Mouse (Mus musculus) heart, adult 9 months (tissue): ENCODE measurements around the gene Pot1b.

ENCODE experiments used
- DNase-seq, 2 experiments: peaks; one replicate each; pipeline ENCODE4 v3.0.0; 2022; ENCODE audit warnings: low spot score in 2 of 2

Pot1b gene

GRCm38 (mm10) chr17:55711984-55712811 is at the start of gene Pot1b:
TSS of gene Pot1b (minus strand) at chr17:55712628.
- DNase-seq, result peak; percentile 94 to 97

GRCm38 (mm10) chr17:55751170-55751569 is 38.7 kb upstream of the Pot1b start:
- no peak for DNase-seq

- peak in 1 of 2 experiments; percentile 28 for DNase-seq
These were observed 37.4 kb upstream of the Pot1b start, which contains the start of gene Adgre4 for GRCm38 (mm10) chr17:55749786-55750185. TSS of gene Adgre4 (plus strand) at chr17:55749984.

GRCm38 (mm10) chr17:55736675-55737074 is 24.2 kb upstream of the Pot1b start:
- DNase-seq, result no peak

GRCm38 (mm10) chr17:55726193-55726592 is 13.8 kb upstream of the Pot1b start:
- DNase-seq, result no peak

GRCm38 (mm10) chr17:55722250-55722649 is 9.8 kb upstream of the Pot1b start:
- DNase-seq, result no peak

GRCm38 (mm10) chr17:55721270-55721669 is 8.8 kb upstream of the Pot1b start:
- DNase-seq, result no peak

- no peak for DNase-seq
These were observed 9.6 kb downstream of the Pot1b start for GRCm38 (mm10) chr17:55702865-55703264.

- DNase-seq, result peak in 1 of 2 experiments; percentile 46
These were observed 10.1 kb downstream of the Pot1b start for GRCm38 (mm10) chr17:55702161-55702820.

GRCm38 (mm10) chr17:55699388-55699787 is 13.0 kb downstream of the Pot1b start:
- no peak for DNase-seq

- no peak for DNase-seq
These were observed 51.3 kb downstream of the Pot1b start for GRCm38 (mm10) chr17:55661099-55661498.

- DNase-seq, result no peak
These were observed 87.3 kb downstream of the Pot1b start, which contains the start of gene Vmn2r118 for GRCm38 (mm10) chr17:55625092-55625491. TSS of gene Vmn2r118 (minus strand) at chr17:55625192.
